Mouse (Mus musculus) limb, embryonic 14.5 days (tissue): Measurements from ENCODE around the gene Glp2r. TPM values are rescaled to one million over a fixed set of nuclear protein-coding genes. Genes with fewer than 3 reads are reported as not detected.

Experiments used
- ATAC-seq: fragments of 200-750 bp; cut with Nextera tagmentation; 2 replicates; pipeline ENCODE4 v1.8.0; 2017; ENCODE audit warnings: low read depth, moderate number of reproducible peaks, moderate TSS enrichment; ENCODE audit not compliant: low FRiP score
- DNase-seq: peaks from one replicate; pipeline ENCODE4 v3.0.0-alpha.2; 2015; ENCODE audit warnings: low spot score
- H3K27ac ChIP-seq: fragments of 300-500 bp; sonication (generic); replicated peaks from 2 replicates; pipeline ENCODE4 v1.5.1; 2014; ENCODE audit warnings: low read depth, mild to moderate bottlenecking, low read length, moderate library complexity, mixed read lengths
- H3K27me3 ChIP-seq: fragments of 300-500 bp; sonication (generic); 2 replicates; pipeline ENCODE4 v1.6.1; 2014; ENCODE audit warnings: low read length, mixed read lengths; ENCODE audit not compliant: control insufficient read depth, insufficient read depth
- H3K36me3 ChIP-seq: fragments of 300-500 bp; sonication (generic); 2 replicates; pipeline ENCODE4 v1.6.1; 2014; ENCODE audit warnings: mild to moderate bottlenecking, low read length, moderate library complexity, mixed read lengths; ENCODE audit not compliant: control insufficient read depth, insufficient read depth
- H3K4me1 ChIP-seq: fragments of 300-500 bp; sonication (generic); 2 replicates; pipeline ENCODE4 v1.6.1; 2014; ENCODE audit warnings: antibody characterized with exemption, low read length, mixed read lengths; ENCODE audit not compliant: control insufficient read depth, insufficient read depth
- H3K4me2 ChIP-seq: fragments of 300-500 bp; sonication (generic); replicated peaks from 2 replicates; pipeline ENCODE4 v1.6.1; 2014; ENCODE audit warnings: low read depth, mild to moderate bottlenecking, low read length, moderate library complexity; ENCODE audit not compliant: severe bottlenecking
- H3K4me3 ChIP-seq: fragments of 300-500 bp; sonication (generic); replicated peaks from 2 replicates; pipeline ENCODE4 v1.5.1; 2014; ENCODE audit warnings: low read length
- H3K9ac ChIP-seq: fragments of 300-500 bp; sonication (generic); 2 replicates; pipeline ENCODE4 v1.6.1; 2014; ENCODE audit warnings: mild to moderate bottlenecking, low read depth, low read length, moderate library complexity; ENCODE audit not compliant: severe bottlenecking
- H3K9me3 ChIP-seq: fragments of 300-500 bp; sonication (generic); 2 replicates; pipeline ENCODE4 v1.6.1; 2016; ENCODE audit warnings: low read length; ENCODE audit not compliant: control insufficient read depth
- POLR2A ChIP-seq: fragments of 200-500 bp; IDR thresholded peaks from 2 replicates; pipeline ENCODE4 v1.8.0; 2012; ENCODE audit warnings: inconsistent platforms, mild to moderate bottlenecking, moderate library complexity, borderline replicate concordance; ENCODE audit not compliant: insufficient read depth, insufficient read length; ENCODE audit errors: extremely low read depth
- WGBS: fragments of 180-500 bp; shearing (Covaris S2); extraction: QIAGEN DNeasy Blood & Tissue Kit; methylation state at CpG from one replicate; pipeline ENCODE4 v1.1.7; 2014; 5-methylcytosine and 5-hydroxymethylcytosine counted together
- polyA plus RNA-seq, 2 experiments: library from polyadenylated mRNA; depleted of rRNA in 1 of 2; stranded (reverse) in 1 of 2; unstranded in 1 of 2; fragments of >200 nt; fragmentation: Nextera tagmentation in 1 of 2; extraction: Ambion mirVana in 1 of 2; gene quantifications; 2 replicates each; pipeline versions ENCODE4 v1.2.1 to v1.2.3; 2012 to 2014

Gene Glp2r
- polyA plus RNA-seq, 2 experiments = 0.03 TPM; not detected in 1

DNA sequence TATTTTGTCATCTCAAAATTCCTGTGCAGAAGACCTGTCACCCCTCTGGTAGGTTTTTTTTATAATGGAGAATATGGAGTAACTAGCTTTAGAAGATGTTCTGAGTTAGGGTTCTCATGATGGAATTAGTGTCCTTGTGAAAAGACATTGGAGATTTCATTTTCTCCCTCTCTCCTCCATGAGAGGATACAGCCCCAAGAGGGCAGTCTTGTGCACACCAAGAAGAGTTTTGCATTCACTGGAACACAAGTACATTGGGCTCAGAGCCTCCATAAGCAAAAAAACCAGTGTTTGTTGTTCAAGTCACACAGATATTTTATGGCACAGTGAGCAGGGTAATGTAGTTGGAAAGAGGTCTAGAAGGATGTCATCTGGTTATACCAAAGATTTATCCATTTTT, 29.4 kb downstream of the Glp2r start:
- H3K27me3 ChIP-seq = no peaks in the 10 kb centered on the region
- H3K4me2 ChIP-seq = no peak overlapping the region
- no peak overlapping the region for H3K9ac ChIP-seq
- H3K4me1 ChIP-seq = no peaks in the 10 kb centered on the region
- DNase-seq (no peak), ATAC-seq (no peak)
- H3K27ac ChIP-seq = no peak overlapping the region
- no peak for TF ChIP-seq POLR2A
- no peaks in the 10 kb centered on the region for H3K9me3 ChIP-seq
- H3K4me3 ChIP-seq = no peak overlapping the region
- H3K36me3 ChIP-seq = no peaks in the 10 kb centered on the region

DNA sequence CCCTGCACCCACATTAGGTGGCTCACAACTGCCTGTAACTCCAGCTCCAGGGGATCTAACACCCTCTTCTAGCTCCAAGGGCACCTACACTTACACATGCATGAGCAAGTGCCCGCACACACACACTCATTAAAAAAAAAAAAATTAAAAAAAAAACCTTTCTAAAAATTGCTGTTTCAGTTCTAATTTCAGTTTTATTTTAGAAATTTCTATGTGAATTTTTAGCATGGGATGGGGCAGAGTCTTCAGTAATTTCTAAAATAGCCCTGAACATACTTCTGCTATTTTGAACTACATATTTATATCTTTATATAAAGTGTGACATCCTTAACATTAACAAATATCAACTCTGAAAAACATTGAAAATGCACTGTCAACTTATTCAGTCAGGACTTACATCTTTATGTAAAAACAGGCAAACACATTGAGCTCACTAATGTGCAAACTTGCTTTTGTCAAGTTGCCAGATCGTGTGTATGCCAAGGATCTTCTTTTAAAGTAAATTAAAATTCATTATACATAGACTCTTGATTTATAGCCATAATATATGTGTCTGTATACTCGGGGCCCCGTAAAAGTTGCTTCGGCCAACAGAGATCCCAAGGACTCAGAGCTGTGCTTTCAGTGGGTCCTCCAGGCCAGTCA, 32.0 kb downstream of the Glp2r start:
- H3K9ac ChIP-seq = no peak overlapping the region
- 70% methylated on average over 5 of the region's 5 CpGs for WGBS

DNA sequence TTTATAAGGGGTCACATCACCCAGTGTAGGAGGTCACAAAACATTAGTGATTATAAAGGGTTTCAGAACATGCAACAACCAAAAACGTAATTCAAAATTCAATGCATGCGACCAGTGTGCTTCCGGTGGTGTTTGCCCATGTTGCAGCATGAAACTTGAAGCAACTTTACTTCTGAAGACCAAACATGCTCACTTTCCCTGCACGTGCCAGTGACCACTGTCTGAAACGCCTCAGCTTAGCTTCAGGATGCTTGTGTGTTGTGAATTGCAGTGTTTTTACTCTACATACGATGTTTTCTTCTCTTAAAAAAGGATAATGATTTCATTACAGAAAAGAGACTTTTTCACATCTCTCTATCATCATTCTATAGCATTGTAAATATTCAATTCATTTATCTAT, 32.6 kb downstream of the Glp2r start:
- Histone ChIP-seq H3K4me2 (no peak overlapping the region), H3K27ac (no peak overlapping the region), H3K4me1 (no peaks in the 10 kb centered on the region), H3K4me3 (no peak overlapping the region), H3K36me3 (no peaks in the 10 kb centered on the region), H3K27me3 (no peaks in the 10 kb centered on the region), H3K9ac (no peak overlapping the region), H3K9me3 (no peaks in the 10 kb centered on the region)
- no peak for ATAC-seq
- no peak for DNase-seq
- TF ChIP-seq POLR2A = no peak
- 83% methylated on average over 6 of the region's 6 CpGs for WGBS

More for the DNA sequence above, 32.0 kb downstream of the Glp2r start:
- ATAC-seq (no peak), DNase-seq (no peak)
- Histone ChIP-seq H3K36me3 (no peaks in the 10 kb centered on the region), H3K9me3 (no peaks in the 10 kb centered on the region), H3K4me1 (no peaks in the 10 kb centered on the region), H3K4me3 (no peak overlapping the region), H3K27ac (no peak overlapping the region), H3K27me3 (no peaks in the 10 kb centered on the region), H3K4me2 (no peak overlapping the region)
- TF ChIP-seq POLR2A = no peak

DNA sequence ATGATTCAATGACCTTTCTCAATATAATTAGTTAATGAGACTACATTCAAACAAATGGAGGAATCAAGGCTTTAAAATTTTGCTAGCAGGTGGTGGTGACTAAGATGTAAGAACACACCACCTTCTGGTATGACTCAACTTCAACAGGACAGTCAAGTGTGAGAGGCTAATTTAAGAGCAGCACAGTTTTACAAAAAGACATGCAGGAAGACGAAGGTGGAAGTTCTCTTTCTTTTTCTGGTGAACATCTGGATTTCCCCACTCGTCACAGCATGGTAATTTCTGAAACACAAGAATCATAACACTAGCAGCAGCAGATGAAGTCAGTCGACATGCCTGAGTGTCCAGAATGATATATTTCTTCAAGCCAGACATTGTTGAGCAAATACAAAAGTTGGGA, 36.4 kb downstream of the Glp2r start:
- TF ChIP-seq POLR2A = no peak

DNA sequence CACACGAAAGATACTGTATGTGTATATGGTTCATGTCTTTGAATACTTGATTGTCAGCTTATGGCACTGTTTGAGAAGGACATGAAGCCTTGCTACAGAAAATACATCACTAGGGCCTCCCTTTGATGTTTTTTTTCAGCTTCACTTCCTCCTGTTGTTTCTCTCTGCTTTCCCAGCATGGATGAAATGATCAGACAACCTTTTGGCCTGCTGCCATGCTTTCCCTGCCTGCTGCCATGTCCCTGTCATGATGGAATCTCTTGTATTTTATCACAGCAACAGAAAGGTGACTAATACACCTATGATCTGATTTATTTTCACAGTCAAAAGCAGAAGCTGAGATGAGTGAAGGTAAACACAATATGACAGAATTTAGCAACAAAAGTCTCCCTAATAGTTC, 37.2 kb downstream of the Glp2r start:
- Histone ChIP-seq H3K36me3 (no peaks in the 10 kb centered on the region), H3K4me2 (no peak overlapping the region), H3K27ac (no peak overlapping the region), H3K27me3 (no peaks in the 10 kb centered on the region), H3K9me3 (no peaks in the 10 kb centered on the region), H3K4me1 (no peaks in the 10 kb centered on the region), H3K4me3 (no peak overlapping the region), H3K9ac (no peak overlapping the region)
- no peak for ATAC-seq
- TF ChIP-seq POLR2A = no peak
- WGBS = 75% methylated on average over 1 of the region's 1 CpGs
- no peak for DNase-seq

More for the DNA sequence above, 36.4 kb downstream of the Glp2r start:
- H3K27ac ChIP-seq = no peak overlapping the region
- H3K9me3 ChIP-seq = no peaks in the 10 kb centered on the region
- H3K9ac ChIP-seq = no peak overlapping the region
- no peak for DNase-seq
- 68% methylated on average over 3 of the region's 3 CpGs for WGBS
- H3K4me1 ChIP-seq = no peaks in the 10 kb centered on the region
- no peaks in the 10 kb centered on the region for H3K27me3 ChIP-seq
- no peaks in the 10 kb centered on the region for H3K36me3 ChIP-seq
- ATAC-seq = no peak
- no peak overlapping the region for H3K4me2 ChIP-seq
- no peak overlapping the region for H3K4me3 ChIP-seq

DNA sequence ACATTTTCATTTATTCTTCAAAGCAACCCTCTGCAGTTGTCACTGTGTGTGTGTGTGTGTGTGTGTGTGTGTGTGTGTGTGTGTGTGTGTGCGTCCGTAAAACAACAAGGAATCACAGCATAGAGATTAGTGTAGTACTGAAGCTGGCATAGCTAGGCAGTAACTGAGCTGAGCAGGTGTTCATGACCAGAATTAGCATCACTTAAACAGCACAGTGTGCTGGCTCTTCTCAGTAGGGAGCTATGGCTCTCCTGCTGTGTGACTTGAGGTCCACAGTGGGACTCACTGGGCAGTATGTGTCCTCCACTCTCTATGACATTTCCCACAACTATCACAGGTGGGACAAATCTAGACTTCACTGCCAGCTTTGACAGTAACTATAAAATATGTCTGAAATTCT, 39.9 kb downstream of the Glp2r start:
- H3K9ac ChIP-seq = no peak overlapping the region
- no peaks in the 10 kb centered on the region for H3K36me3 ChIP-seq
- H3K27me3 ChIP-seq = no peaks in the 10 kb centered on the region
- H3K4me3 ChIP-seq = no peak overlapping the region
- TF ChIP-seq POLR2A = no peak
- 83% methylated on average over 2 of the region's 2 CpGs for WGBS
- ATAC-seq (no peak), DNase-seq (no peak)
- no peak overlapping the region for H3K27ac ChIP-seq
- no peak overlapping the region for H3K4me2 ChIP-seq
- H3K9me3 ChIP-seq = no peaks in the 10 kb centered on the region
- H3K4me1 ChIP-seq = no peaks in the 10 kb centered on the region
